Mouse (Mus musculus) midbrain, embryonic 14.5 days (tissue): ENCODE results near the gene Tmem107. TPM values are rescaled to one million over a fixed set of nuclear protein-coding genes. Genes with fewer than 3 reads are reported as not detected.

ENCODE experiments used
- ATAC-seq: fragments of 200-750 bp; cut with Nextera tagmentation; 2 replicates; pipeline ENCODE4 v1.8.0; 2017; ENCODE audit warnings: moderate number of reproducible peaks, moderate library complexity; ENCODE audit not compliant: low FRiP score, low TSS enrichment
- DNase-seq: peaks from one replicate; pipeline ENCODE4 v3.0.0-alpha.2; 2015
- H3K27ac ChIP-seq: fragments of 300-500 bp; sonication (generic); replicated peaks from 2 replicates; pipeline ENCODE4 v1.5.1; 2014; ENCODE audit warnings: mild to moderate bottlenecking, low read depth, low read length, moderate library complexity
- H3K27me3 ChIP-seq: fragments of 300-500 bp; sonication (generic); 2 replicates; pipeline ENCODE4 v1.6.1; 2014; ENCODE audit warnings: low read length, control low read depth, mixed read lengths; ENCODE audit not compliant: control insufficient read depth, insufficient read depth
- H3K36me3 ChIP-seq: fragments of 300-500 bp; sonication (generic); 2 replicates; pipeline ENCODE4 v1.6.1; 2014; ENCODE audit warnings: low read length, control low read depth; ENCODE audit not compliant: control insufficient read depth, insufficient read depth
- H3K4me1 ChIP-seq: fragments of 300-500 bp; sonication (generic); 2 replicates; pipeline ENCODE4 v1.6.1; 2014; ENCODE audit warnings: mild to moderate bottlenecking, antibody characterized with exemption, low read length, control low read depth; ENCODE audit not compliant: control insufficient read depth, insufficient read depth
- H3K4me2 ChIP-seq: fragments of 300-500 bp; sonication (generic); 2 replicates; pipeline ENCODE4 v1.6.1; 2014; ENCODE audit warnings: mild to moderate bottlenecking, low read length, moderate library complexity
- H3K4me3 ChIP-seq: fragments of 300-500 bp; sonication (generic); replicated peaks from 2 replicates; pipeline ENCODE4 v1.5.1; 2014; ENCODE audit warnings: low read depth, low read length
- H3K9ac ChIP-seq: fragments of 300-500 bp; sonication (generic); replicated peaks from 2 replicates; pipeline ENCODE4 v1.6.1; 2014; ENCODE audit warnings: mild to moderate bottlenecking, low read length, moderate library complexity
- H3K9me3 ChIP-seq: fragments of 300-500 bp; sonication (generic); 2 replicates; pipeline ENCODE4 v1.6.1; 2016; ENCODE audit warnings: low read length, control low read depth, mixed read lengths; ENCODE audit not compliant: control insufficient read depth
- WGBS: fragments of 180-500 bp; shearing (Covaris S2); extraction: QIAGEN DNeasy Blood & Tissue Kit; methylation state at CpG from one replicate; pipeline ENCODE4 v1.1.7; 2014; 5-methylcytosine and 5-hydroxymethylcytosine counted together
- polyA plus RNA-seq: library from polyadenylated mRNA; unstranded; fragments of >200 nt; fragmentation: Nextera tagmentation; extraction: Ambion mirVana; gene quantifications from 2 replicates; pipeline ENCODE4 v1.2.1, GENCODE M21; 2014

Tmem107 gene
- polyA plus RNA-seq, 1 experiment from 2014 or later = 28.0 TPM

DNA sequence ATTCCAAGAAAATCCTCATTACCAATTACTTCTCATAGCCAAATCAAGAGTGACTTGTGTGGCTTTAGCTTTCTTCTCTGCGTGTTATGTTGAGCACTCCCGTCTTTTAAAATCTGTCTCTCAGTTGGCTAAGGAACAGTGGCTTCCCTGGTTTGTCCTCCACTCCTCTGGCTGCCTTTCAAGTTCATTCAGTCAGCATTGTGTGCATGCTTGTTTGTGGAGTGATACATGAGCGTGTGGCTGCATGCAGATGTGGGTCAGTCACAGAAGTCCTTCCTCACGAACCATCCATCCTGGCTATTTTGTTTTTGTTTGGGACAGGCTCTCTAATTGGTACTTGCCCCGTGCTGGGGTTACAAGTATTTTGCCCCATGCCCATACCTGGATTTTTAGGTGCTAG, 6.0 kb downstream of the Tmem107 start:
- WGBS = 72% methylated on average over 5 of the region's 5 CpGs
- no peak overlapping the region for H3K27ac ChIP-seq
- H3K27me3 ChIP-seq = no peaks in the 10 kb centered on the region
- H3K36me3 ChIP-seq = no peaks in the 10 kb centered on the region
- no peak overlapping the region for H3K9ac ChIP-seq
- ATAC-seq (no peak), DNase-seq (no peak)
- peaks cover 10% of the 10 kb centered on the region for H3K4me1 ChIP-seq
- H3K9me3 ChIP-seq = no peaks in the 10 kb centered on the region
- no peak overlapping the region for H3K4me3 ChIP-seq
- no peak overlapping the region for H3K4me2 ChIP-seq

DNA sequence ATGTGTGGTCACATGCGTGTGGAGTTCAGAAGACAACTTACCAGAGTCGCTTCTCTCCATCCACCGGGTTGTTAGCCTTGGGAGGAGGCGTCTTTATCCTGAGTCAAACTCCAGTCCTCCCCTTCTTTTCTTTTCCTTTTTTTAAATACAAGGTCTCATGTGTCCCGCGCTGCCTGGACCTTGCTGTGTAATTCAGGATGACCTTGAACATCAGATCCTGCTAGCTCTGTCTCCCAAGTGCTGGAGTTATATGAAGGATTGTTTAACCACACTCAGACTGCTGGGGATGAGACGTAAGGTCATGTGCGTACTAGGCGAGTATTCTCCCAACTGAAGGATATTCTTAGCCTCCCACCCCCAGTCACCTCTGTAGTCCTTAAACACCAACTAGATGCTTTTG, 6.7 kb downstream of the Tmem107 start:
- ATAC-seq (no peak), DNase-seq (no peak)
- no peaks in the 10 kb centered on the region for H3K36me3 ChIP-seq
- no peak overlapping the region for H3K9ac ChIP-seq
- no peaks in the 10 kb centered on the region for H3K9me3 ChIP-seq
- H3K4me3 ChIP-seq = no peak overlapping the region
- no peaks in the 10 kb centered on the region for H3K27me3 ChIP-seq
- H3K4me2 ChIP-seq = no peak overlapping the region
- no peak overlapping the region for H3K27ac ChIP-seq
- peaks cover 4% of the 10 kb centered on the region for H3K4me1 ChIP-seq
- WGBS = 83% methylated on average over 9 of the region's 9 CpGs

DNA sequence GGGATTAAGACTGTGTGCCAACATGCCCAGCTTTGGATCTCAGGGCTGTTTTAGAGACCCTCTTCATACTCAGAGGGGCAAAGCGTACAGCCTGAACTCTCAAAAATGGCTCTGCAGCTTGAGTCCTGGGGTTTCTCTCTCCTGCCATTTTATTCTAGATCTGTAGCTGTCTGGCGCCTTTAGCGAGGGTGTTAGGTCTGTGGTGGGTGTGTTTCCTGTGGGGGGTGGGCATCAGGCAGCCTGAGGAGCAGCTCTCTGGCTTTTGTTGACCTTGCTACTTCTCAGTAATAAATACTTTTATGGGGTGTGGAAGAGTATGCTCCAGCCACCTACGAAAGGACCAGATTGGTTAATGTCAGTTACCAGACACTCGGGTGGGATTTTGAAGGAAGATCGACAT, 7.4 kb downstream of the Tmem107 start:
- DNase-seq = no peak
- H3K4me1 ChIP-seq = no peaks in the 10 kb centered on the region
- H3K9me3 ChIP-seq = no peaks in the 10 kb centered on the region
- 85% methylated on average over 6 of the region's 6 CpGs for WGBS
- no peak overlapping the region for H3K27ac ChIP-seq
- no peaks in the 10 kb centered on the region for H3K27me3 ChIP-seq
- H3K36me3 ChIP-seq = no peaks in the 10 kb centered on the region
- H3K9ac ChIP-seq = no peak overlapping the region
- no peak for ATAC-seq
- H3K4me2 ChIP-seq = no peak overlapping the region
- no peak overlapping the region for H3K4me3 ChIP-seq

DNA sequence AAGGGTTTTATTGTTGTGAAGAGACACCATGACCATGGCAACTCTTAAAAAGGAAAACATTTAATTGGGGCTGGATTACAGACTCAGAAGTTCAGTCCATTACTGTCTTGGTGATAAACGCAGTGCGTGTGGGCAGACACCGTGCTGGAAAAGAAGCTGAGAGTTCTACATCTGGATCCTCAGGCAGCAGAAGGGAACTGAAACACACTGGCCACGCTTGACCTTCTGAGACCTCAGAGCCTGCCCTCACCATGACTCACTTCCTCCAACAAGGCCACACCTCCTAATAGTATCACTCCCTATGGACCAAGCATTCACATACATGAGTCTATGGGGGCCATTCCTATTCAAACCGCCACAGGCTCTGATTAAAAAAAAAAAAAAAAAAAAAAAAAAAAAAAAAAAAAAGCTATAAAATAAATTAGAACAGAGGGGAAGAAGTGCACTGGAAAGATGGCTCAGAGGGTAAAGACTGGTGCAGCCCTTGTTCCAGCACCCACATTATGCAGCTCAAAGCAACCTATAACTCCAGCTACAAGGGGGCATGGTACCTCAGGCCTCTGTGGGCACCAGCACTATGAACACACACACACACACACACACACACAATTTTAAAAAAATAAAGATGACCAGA, 8.3 kb downstream of the Tmem107 start:
- no peak overlapping the region for H3K4me2 ChIP-seq
- H3K27ac ChIP-seq = no peak overlapping the region
- no peak for DNase-seq
- ATAC-seq = no peak
- H3K9me3 ChIP-seq = no peaks in the 10 kb centered on the region
- H3K36me3 ChIP-seq = no peaks in the 10 kb centered on the region
- H3K27me3 ChIP-seq = no peaks in the 10 kb centered on the region
- WGBS = 79% methylated on average over 5 of the region's 5 CpGs
- H3K9ac ChIP-seq = no peak overlapping the region
- H3K4me3 ChIP-seq = no peak overlapping the region
- no peaks in the 10 kb centered on the region for H3K4me1 ChIP-seq

DNA sequence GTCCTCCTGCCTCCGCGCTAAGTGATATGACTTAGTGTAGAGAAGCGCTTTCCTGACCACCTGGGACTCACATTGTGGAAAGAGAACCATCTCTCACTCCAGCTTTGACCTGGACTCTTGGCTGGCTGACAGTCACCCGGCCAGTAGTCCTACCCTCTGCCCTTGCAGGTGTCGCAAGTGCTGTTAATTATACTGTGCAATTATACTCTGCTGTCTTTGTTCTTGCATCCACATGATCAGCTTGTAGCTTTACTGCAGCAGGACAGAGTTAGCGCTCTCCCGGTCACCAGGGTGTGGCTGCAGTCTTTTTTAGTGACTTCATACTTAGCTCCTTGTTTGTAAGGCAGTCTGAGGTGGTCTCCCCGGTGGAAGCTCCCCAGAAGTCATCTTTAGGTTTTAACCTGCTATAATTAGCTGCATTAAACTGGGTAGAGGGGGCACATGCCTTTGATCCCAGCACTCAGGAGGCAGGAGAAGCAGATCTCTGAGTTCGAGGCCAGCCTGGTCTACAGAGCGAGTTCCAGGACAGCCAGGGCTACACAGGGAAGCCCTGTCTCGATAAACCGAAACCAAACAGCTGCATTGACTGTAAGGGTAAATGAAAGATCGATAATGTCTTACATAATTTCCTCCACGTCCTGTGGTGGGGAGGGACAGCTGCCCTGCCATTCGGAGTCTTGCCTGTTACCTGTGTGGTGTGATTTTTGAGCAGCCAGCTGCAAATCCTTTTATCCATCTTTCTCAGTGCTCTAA, 9.7 kb downstream of the Tmem107 start:
- H3K4me3 ChIP-seq = no peak overlapping the region
- no peaks in the 10 kb centered on the region for H3K4me1 ChIP-seq
- no peaks in the 10 kb centered on the region for H3K36me3 ChIP-seq
- no peak overlapping the region for H3K4me2 ChIP-seq
- H3K27me3 ChIP-seq = no peaks in the 10 kb centered on the region
- ATAC-seq (no peak), DNase-seq (no peak)
- H3K9me3 ChIP-seq = no peaks in the 10 kb centered on the region
- 89% methylated on average over 15 of the region's 15 CpGs for WGBS
- H3K9ac ChIP-seq = no peak overlapping the region
- H3K27ac ChIP-seq = no peak overlapping the region

DNA sequence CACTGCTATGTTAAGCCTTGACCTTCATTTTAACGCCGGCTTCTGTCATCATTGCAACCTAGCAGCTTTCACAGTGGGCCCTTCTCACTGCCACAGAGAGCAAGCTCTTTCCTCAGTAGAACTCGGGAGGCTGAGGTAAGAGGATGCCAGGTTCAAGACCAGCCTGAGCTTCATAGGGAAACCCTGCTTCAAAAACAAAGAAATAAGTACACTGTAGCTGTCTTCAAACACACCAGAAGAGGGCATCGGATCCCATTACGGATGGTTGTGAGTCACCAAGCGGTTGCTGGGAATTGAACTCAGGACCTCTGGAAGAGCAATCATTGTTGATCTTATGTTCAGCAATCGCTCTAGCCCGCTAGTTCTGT, 10.2 kb downstream of the Tmem107 start:
- no peak for ATAC-seq
- DNase-seq = no peak
- Histone ChIP-seq H3K27me3 (no peaks in the 10 kb centered on the region), H3K4me3 (no peak overlapping the region), H3K36me3 (no peaks in the 10 kb centered on the region), H3K9ac (no peak overlapping the region), H3K27ac (no peak overlapping the region), H3K4me2 (no peak overlapping the region), H3K4me1 (no peaks in the 10 kb centered on the region), H3K9me3 (no peaks in the 10 kb centered on the region)
- WGBS = 84% methylated on average over 8 of the region's 8 CpGs

DNA sequence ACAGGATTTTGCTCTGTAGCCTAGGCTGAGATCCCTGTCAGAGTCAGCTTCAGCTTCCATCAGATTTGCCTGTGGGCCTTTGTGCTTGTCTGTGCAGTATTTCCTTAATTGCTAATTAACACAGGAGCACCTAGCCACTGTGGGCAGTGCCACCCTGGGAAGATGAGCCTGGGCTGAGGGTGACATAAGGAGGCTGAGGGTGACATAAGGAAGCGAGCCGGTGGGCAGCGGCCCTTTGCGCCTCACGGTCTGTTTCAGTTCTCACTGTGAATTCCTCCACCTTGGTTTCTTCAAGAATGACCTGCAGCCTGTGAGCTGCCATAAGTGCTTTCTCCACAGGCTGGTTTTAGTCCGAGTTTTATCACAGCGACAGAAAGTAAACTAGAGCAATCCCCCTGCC, 11.0 kb downstream of the Tmem107 start:
- ATAC-seq = no peak

DNA sequence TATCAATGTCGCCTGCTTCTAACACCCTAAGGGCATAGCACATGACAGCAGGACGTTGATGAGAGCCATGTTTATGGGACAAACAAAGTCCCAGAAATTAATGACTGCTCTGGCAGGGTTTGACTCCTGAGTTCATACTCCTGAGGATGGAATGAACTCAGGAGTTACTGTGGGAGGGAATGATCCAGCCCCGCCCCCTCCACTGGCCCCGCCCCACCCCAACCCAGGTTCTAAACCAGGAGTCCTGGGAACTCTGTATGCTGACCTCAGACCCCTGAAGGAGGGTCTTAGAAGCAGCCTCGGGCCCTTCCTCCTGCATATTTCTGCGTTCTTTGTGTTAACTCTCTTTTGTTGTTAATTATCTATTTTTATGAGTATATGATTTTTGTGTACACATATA, 15.0 kb downstream of the Tmem107 start:
- DNase-seq (no peak), ATAC-seq (no peak)
- Histone ChIP-seq H3K27me3 (no peaks in the 10 kb centered on the region), H3K9ac (no peak overlapping the region), H3K4me1 (peaks cover 15% of the 10 kb centered on the region), H3K4me3 (no peak overlapping the region), H3K27ac (no peak overlapping the region), H3K36me3 (peaks cover 12% of the 10 kb centered on the region), H3K4me2 (no peak overlapping the region), H3K9me3 (no peaks in the 10 kb centered on the region)
- 67% methylated on average over 6 of the region's 6 CpGs for WGBS

More for the DNA sequence above, 11.0 kb downstream of the Tmem107 start:
- no peak overlapping the region for H3K4me3 ChIP-seq
- no peaks in the 10 kb centered on the region for H3K9me3 ChIP-seq
- no peak for DNase-seq
- H3K27ac ChIP-seq = no peak overlapping the region
- no peaks in the 10 kb centered on the region for H3K36me3 ChIP-seq
- H3K9ac ChIP-seq = no peak overlapping the region
- 88% methylated on average over 7 of the region's 7 CpGs for WGBS
- no peaks in the 10 kb centered on the region for H3K4me1 ChIP-seq
- H3K4me2 ChIP-seq = no peak overlapping the region
- no peaks in the 10 kb centered on the region for H3K27me3 ChIP-seq

DNA sequence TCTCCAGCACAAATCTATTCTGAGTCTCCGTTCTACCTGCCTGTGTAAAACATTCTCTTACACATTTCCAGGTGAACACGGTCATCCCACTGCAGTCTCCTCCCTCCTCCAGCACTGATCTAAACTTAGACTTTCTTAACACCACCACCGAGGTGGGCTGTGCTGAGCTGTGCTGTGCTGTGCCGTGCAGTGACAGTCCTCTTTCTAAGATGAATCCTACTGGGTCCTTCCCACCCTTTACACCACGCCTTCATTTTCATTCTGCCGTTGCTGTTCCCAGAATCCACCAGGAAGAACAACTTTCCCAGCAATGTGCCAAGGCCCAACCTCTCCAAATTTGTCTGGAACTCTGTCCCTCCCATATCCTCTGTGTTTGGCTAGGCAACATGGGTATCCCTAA, 15.8 kb downstream of the Tmem107 start:
- WGBS = 71% methylated on average over 6 of the region's 6 CpGs
- Histone ChIP-seq H3K9me3 (no peaks in the 10 kb centered on the region), H3K4me1 (peaks cover 15% of the 10 kb centered on the region), H3K36me3 (peaks cover 14% of the 10 kb centered on the region), H3K27ac (no peak overlapping the region), H3K27me3 (no peaks in the 10 kb centered on the region), H3K4me3 (no peak overlapping the region), H3K4me2 (no peak overlapping the region), H3K9ac (no peak overlapping the region)
- ATAC-seq = no peak
- no peak for DNase-seq
